Mouse (Mus musculus) megakaryocyte progenitor cell, adult 5-6 weeks (primary cell): Measurements from ENCODE around the gene Gm29582. TPM values are rescaled to one million over a fixed set of nuclear protein-coding genes. Genes with fewer than 3 reads are reported as not detected.
"Not testable (repeated sequence)": the region's sequence is repeated elsewhere in the genome, so short reads cannot be mapped to it uniquely, and the experiment has no call there.

Source experiments
- ATAC-seq: replicated peaks from 2 replicates; pipeline ENCODE4 v1.8.0; 2016; ENCODE audit warnings: mild to moderate bottlenecking, moderate TSS enrichment, inconsistent platforms; ENCODE audit not compliant: poor library complexity
- total RNA-seq, 2 experiments: library from RNA; stranded (forward) in 1 of 2; stranded (reverse) in 1 of 2; fragments of 157-497, 149-512 nt in 1 of 2; fragments of 200-1000 nt in 1 of 2; gene quantifications; 2 replicates each; pipeline versions ENCODE4 v1.2.3 to v1.2.4; 2015 to 2017

The Gm29582 gene
- total RNA-seq (2015) (not detected in 2 replicates), total RNA-seq (2017) (not detected in 2 replicates)

DNA sequence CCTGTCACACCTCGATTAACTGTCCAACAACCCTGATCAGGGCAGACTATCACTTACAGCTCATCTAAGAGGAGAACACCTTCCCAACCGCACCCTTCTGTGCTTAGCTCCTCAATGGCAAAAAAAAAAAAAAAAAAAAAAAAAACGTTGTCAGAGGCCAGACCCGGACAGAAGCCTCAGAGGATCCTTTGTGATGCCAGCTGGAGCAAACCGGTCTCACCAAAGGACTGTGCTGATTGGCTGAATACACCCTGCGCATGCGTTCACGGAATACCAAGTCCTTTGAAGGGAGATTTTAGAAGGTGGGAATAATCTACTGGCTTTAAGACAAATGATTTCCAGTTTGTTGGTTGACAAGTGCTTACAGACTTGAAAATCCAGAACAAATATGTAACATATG is at the start of gene Gm29582:
Gene Gm29582, minus strand, starts transcription at position 101 of the 400 bp plus-strand sequence.
- not testable (repeated sequence) for ATAC-seq
